Mouse (Mus musculus): ENCODE results near the gene Itpr1.

Itpr1 gene

DNA sequence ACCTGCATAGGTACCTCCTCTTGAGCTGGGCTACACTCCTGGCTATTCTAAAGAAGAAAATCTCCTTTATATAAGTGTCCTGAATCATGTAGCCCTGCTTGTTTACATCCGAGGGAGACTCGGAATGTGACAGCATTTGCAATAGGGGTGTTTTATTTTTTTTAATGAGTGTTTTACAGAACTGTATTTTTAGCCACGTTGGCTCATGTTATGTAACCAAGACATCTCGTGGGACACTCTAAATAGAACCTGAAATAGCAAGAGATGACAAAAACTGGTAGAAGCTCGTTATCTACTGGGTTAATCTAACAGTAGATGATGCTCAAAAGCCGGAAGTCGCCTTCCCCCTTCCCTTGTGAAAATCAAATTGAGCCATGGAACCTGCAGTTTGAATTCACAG, 291.8 kb downstream of the Itpr1 start:
- POLR2A ChIA-PET, result no interaction called here
- CTCF ChIA-PET, result no interaction called here

DNA sequence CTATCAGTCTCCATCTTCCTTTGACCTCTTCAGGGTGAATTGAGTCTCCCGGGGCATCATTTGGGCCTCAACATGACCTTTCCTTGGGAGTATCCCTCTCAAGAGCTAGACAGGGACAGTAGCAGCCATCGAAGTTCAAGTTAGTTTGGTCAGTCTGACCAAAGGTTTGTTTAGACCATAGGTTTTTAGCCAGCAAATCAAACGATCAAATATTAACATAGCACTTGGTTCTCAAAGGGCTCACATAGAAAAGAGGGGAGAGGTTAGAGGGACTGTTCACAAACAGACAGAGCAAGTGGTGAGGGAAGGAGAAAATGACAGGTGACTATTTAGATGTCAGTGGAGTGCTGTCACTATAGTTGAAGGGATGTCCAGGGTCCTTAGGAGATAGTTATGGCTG, 293.3 kb downstream of the Itpr1 start:
- ChIA-PET POLR2A (no interaction called here), CTCF (no interaction called here)

GRCm38 (mm10) chr6:108507337-108507736, 294.4 kb downstream of the Itpr1 start:
- CTCF ChIA-PET, result interaction anchor here in 1 of 4 experiments (0.7 to 0.8 kb wide), 2 partner anchors 23 to 154 kb away, joined by 3 to 4 read pairs; no protein-coding TSS in a partner anchor
- POLR2A ChIA-PET, result interaction anchor here in 2 of 4 experiments (0.9 to 1.3 kb wide), 2 partner anchors 50 to 152 kb away, joined by 3 to 4 read pairs; no protein-coding TSS in a partner anchor

GRCm38 (mm10) chr6:108509320-108509719, 296.4 kb downstream of the Itpr1 start:
- ChIA-PET POLR2A (interaction anchor here in 2 of 4 experiments (0.9 to 1.3 kb wide), 3 partner anchors 12 to 52 kb away, joined by 3 read pairs; no protein-coding TSS in a partner anchor), CTCF (interaction anchor here in 1 of 4 experiments (0.6 kb wide), 1 partner anchor 113 kb away, joined by 6 read pairs; no protein-coding TSS in a partner anchor)

DNA sequence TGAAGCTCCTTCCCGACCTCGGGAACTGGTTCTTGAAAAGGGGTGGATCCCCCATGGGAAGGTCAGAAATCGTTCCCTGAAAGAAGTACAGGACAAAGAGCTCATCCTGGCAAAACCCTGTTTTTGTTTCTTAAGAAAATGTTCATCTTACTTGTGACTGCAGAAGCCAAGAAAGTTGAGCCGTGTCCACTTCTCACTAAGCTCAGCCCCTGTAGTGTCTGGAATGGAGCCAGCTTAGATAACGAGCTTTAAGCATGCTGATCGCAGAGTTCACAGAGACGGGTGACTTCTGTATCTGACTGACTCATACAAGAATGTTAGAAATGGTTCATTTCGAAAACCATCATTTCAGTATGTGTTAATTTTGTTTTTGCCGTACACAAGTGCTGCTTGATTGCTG, 297.2 kb downstream of the Itpr1 start:
- ChIA-PET CTCF (interaction anchor here in 1 of 4 experiments (0.6 kb wide), 1 partner anchor 114 kb away, joined by 6 read pairs; no protein-coding TSS in a partner anchor), POLR2A (interaction anchor here in 3 of 4 experiments (0.6 to 2.3 kb wide), 10 partner anchors 10 to 297 kb away, joined by 3 to 6 read pairs (median 3); partner anchors contain the start of gene Itpr1 (in 1 of the 3))

GRCm38 (mm10) chr6:108512097-108512496, 299.2 kb downstream of the Itpr1 start:
- ChIA-PET POLR2A (interaction anchor here in 3 of 4 experiments (0.6 to 2.0 kb wide), 9 partner anchors 9 to 207 kb away, joined by 3 to 7 read pairs (median 4); no protein-coding TSS in a partner anchor), CTCF (interaction anchor here in 1 of 4 experiments (0.6 kb wide), 1 partner anchor 14 kb away, joined by 4 read pairs; no protein-coding TSS in a partner anchor)

GRCm38 (mm10) chr6:108512994-108513393, 300.1 kb downstream of the Itpr1 start:
- ChIA-PET POLR2A (interaction anchor here in 2 of 4 experiments (1.1 to 2.0 kb wide), 3 partner anchors 15 to 56 kb away, joined by 3 to 5 read pairs (median 5); no protein-coding TSS in a partner anchor), CTCF (interaction anchor here in 1 of 4 experiments (1.0 kb wide), 1 partner anchor 341 kb away, joined by 8 read pairs; no protein-coding TSS in a partner anchor)

DNA sequence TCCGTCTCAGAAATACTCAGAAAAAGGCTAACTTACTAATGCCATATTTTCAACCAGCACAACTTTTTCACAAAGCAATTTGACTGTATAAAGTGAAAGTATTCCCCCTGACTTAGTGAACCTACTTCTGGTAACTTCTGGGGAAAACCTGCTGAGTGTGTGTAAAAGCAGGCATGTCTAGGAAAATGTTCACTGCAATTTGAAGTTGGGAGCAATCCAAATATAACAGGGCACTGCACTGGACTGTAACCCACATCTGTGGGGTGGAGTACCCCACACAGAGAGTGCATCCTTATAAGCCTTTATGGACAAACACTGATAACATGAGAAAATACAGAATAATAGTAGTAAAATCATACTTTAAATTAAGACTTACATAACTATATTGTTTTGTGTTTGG, 303.4 kb downstream of the Itpr1 start:
- CTCF ChIA-PET, result no interaction called here
- POLR2A ChIA-PET, result interaction anchor here in 1 of 4 experiments (1.5 kb wide), 1 partner anchor 12 kb away, joined by 3 read pairs; no protein-coding TSS in a partner anchor

- ChIA-PET CTCF (no interaction called here), POLR2A (interaction anchor here in 2 of 4 experiments (0.7 to 1.5 kb wide), 4 partner anchors 10 to 54 kb away, joined by 3 to 7 read pairs (median 3); no protein-coding TSS in a partner anchor)
These were observed 304.5 kb downstream of the Itpr1 start for GRCm38 (mm10) chr6:108517241-108517981.

- POLR2A ChIA-PET, result interaction anchor here in 1 of 4 experiments (1.0 to 1.5 kb wide), 4 partner anchors 10 to 53 kb away, joined by 3 to 7 read pairs (median 4); no protein-coding TSS in a partner anchor
- CTCF ChIA-PET, result no interaction called here
These were observed 305.1 kb downstream of the Itpr1 start for GRCm38 (mm10) chr6:108517986-108518385.

DNA sequence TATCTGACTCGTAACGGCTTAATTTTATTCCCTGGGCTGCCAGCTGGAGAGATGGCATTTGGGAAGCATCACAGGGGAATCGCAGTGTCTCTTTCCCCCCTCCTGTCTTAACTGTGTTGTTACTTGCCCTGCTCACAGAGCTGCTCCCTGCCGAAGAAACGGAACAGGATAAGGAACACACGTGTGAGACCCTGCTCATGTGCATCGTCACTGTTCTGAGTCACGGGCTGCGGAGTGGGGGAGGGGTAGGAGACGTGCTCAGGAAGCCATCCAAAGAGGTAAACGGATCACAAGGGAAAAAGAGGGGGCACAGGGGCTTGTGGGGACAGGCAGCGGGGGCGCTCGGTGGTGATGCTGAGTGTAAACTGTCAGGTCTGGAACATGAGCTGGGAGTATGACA, 305.7 kb downstream of the Itpr1 start:
- ChIA-PET POLR2A (interaction anchor here in 1 of 4 experiments (1.0 to 1.5 kb wide), 3 partner anchors 9 to 52 kb away, joined by 3 to 7 read pairs (median 4); no protein-coding TSS in a partner anchor), CTCF (no interaction called here)

- POLR2A ChIA-PET, result interaction anchor here in 2 of 4 experiments (0.6 to 1.5 kb wide), 3 partner anchors 12 to 48 kb away, joined by 3 to 7 read pairs (median 3); no protein-coding TSS in a partner anchor
- CTCF ChIA-PET, result no interaction called here
These were observed 306.4 kb downstream of the Itpr1 start for GRCm38 (mm10) chr6:108519327-108519726.

DNA sequence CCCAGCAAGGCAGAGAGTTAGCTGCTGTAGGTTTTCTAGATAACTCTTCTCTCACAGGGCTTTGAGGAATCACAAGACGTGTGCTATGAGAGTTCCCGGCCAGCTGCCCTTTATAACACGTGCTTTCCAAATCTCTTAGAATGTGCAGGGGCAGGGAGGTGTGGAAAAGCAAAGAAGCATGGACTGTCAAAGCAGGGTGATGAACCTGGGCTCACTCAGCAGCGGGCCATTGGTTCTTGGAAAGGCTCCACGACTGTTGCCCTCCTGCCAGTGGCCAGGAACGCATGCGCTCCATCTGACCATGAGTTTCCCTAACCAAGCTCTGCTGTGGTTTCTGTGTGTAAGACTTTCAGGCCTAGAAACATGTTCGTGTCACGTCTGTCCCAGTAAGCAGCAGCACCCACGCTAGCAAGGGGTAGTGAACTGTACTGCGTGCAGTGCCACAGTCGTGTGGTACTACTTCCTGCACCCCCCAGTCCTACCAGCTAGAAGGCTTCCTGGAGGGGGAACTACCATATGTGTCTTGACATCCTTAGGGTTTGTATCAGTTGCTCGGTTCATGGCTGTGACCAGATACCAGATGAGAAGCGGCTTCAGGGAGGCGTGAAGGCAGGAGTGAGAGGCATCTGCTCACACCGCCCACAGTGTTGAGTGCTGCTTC, 311.2 kb downstream of the Itpr1 start:
- CTCF ChIA-PET, result no interaction called here

DNA sequence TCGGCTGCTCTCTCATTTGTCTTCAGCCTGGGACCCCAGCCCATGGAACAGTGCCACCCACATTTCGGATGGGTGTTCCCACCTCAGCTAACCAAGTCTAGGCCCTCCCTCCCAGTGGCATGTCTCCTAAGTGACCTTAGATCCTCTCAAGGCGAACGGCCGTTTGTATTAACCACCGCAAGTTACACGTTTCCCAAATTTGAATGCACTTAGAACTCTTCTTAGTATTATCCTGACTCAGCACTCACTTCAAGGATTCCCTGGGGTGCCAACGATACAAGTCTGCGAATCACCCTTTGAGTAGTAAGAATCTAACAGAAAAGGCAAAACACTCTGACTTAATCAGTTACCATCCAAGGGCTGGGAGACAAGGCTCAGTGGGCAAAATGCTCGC, 311.7 kb downstream of the Itpr1 start:
- CTCF ChIA-PET, result no interaction called here
- POLR2A ChIA-PET, result no interaction called here

More for the DNA sequence above, 311.2 kb downstream of the Itpr1 start:
- POLR2A ChIA-PET, result interaction anchor here in 2 of 4 experiments (0.6 to 1.9 kb wide), 4 partner anchors 10 to 66 kb away, joined by 3 to 6 read pairs (median 4); no protein-coding TSS in a partner anchor

GRCm38 (mm10) chr6:108527560-108527959, 314.7 kb downstream of the Itpr1 start:
- ChIA-PET CTCF (interaction anchor here in 1 of 4 experiments (1.0 kb wide), 1 partner anchor 110 kb away, joined by 3 read pairs; no protein-coding TSS in a partner anchor), POLR2A (interaction anchor here in 2 of 4 experiments (0.5 to 1.5 kb wide), 7 partner anchors 9 to 320 kb away, joined by 3 to 5 read pairs (median 3); no protein-coding TSS in a partner anchor)

DNA sequence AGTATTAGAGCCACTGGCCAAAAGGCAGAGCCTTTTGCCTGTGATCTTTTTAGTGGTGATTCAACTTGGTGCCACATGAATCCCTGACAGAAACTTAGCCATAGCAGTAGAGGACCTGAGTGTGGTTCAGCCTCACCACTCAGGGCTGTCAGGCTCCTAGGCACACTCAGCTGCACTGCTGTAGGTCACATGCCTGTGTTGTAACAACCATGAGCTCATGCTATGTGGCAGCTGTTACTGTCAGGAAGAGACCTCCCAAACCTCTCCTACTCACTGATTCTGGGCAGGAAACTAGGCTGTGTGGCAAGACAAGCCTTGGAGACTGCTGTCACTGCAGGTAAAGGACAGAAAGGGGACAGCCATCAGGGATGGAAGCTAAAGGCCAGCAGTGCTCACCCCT, 315.1 kb downstream of the Itpr1 start:
- CTCF ChIA-PET, result interaction anchor here in 1 of 4 experiments (1.0 to 1.3 kb wide), 2 partner anchors 111 to 134 kb away, joined by 3 read pairs; no protein-coding TSS in a partner anchor
- POLR2A ChIA-PET, result interaction anchor here in 3 of 4 experiments (0.5 to 1.5 kb wide), 9 partner anchors 10 to 320 kb away, joined by 3 to 5 read pairs (median 3); no protein-coding TSS in a partner anchor

DNA sequence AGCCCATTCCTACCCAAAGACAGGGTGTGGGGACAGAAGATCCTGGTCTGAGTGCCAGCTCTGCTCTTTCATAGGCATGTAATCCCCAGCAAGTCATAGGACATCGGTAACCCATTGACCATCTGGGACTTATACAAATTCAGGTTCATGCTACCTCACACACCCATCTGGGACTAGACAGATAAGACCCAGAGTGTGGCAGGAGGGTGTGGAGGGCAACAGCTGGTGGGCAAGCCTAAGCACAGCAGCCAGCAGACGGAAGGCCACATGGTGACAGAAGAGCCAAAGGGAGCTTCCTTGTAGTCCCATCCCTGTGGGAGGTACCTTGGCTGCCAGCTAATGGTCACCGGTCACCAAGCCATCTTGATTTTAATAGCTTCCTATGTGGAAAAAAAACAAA, 316.3 kb downstream of the Itpr1 start:
- ChIA-PET POLR2A (interaction anchor here in 3 of 4 experiments (0.6 to 1.2 kb wide), 6 partner anchors 9 to 150 kb away, joined by 3 to 8 read pairs (median 4); no protein-coding TSS in a partner anchor), CTCF (interaction anchor here in 1 of 4 experiments (1.3 kb wide), 1 partner anchor 132 kb away, joined by 3 read pairs; no protein-coding TSS in a partner anchor)

DNA sequence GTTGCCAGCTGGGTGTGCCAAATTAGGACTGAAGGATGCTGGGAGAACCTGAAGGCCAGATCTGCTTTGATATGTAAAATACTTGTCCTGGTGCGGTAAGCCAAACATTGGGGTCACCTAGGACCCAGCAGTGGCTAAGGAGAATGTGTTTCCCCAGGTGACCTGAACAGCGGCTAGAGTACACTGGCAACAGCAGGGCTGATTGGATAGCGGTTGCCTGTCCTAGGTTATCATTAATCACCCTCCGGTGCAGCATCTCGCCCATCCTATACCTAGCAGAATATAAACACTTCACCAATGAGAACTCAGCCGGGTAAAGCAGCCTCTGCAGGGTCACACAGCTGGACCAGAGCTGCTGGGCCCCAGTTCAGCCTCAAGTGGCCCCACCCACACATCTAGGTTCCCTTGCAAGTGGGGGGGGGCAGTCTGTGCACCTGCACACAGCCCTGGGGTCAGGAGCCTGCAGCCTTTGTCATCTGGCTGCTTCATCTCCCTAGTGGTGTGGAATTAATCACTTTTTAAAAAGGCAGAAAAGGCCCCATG, 318.0 kb downstream of the Itpr1 start:
- ChIA-PET POLR2A (interaction anchor here (0.5 to 6.0 kb wide), 43 partner anchors 11 to 688 kb away, joined by 3 to 83 read pairs (median 5); partner anchors contain the start of genes Bhlhe40 (in 3 of the 4) and Itpr1 (in 1 of the 4)), CTCF (interaction anchor here in 3 of 4 experiments (0.6 to 1.0 kb wide), 5 partner anchors 23 to 465 kb away, joined by 3 to 5 read pairs (median 3); no protein-coding TSS in a partner anchor)
